Mouse (Mus musculus): ENCODE measurements around the gene Gon7.

The Gon7 gene

GRCm38 (mm10) chr12:102743036-102743588 lies 14.5 kb downstream of the Gon7 start:
- no peak for DNase-seq (ENCODE audit: extremely low read depth, low read depth)

- no peak for DNase-seq (ENCODE audit: extremely low read depth, low read depth)
These were observed 15.5 kb downstream of the Gon7 start for GRCm38 (mm10) chr12:102742056-102742455.

- peak; percentile 25 for DNase-seq (ENCODE audit: extremely low read depth, low read depth)
These were observed 17.3 kb downstream of the Gon7 start for GRCm38 (mm10) chr12:102740285-102740684.

- DNase-seq (ENCODE audit: extremely low read depth, low read depth) = no peak
These were observed 18.5 kb downstream of the Gon7 start for GRCm38 (mm10) chr12:102739096-102739495.

GRCm38 (mm10) chr12:102733381-102733780 lies 24.2 kb downstream of the Gon7 start:
- peak; percentile 52 for DNase-seq (ENCODE audit: extremely low read depth, low read depth)

GRCm38 (mm10) chr12:102730798-102731619 lies 26.6 kb downstream of the Gon7 start:
- no peak for DNase-seq (ENCODE audit: extremely low read depth, low read depth)

GRCm38 (mm10) chr12:102729855-102730797 lies 27.5 kb downstream of the Gon7 start:
- peak; percentile 92 for DNase-seq (ENCODE audit: extremely low read depth, low read depth)

GRCm38 (mm10) chr12:102725761-102726175 lies 31.8 kb downstream of the Gon7 start:
- no peak for DNase-seq (ENCODE audit: extremely low read depth, low read depth)

GRCm38 (mm10) chr12:102725146-102725545 lies 32.5 kb downstream of the Gon7 start:
- no peak for DNase-seq (ENCODE audit: extremely low read depth, low read depth)

- DNase-seq (ENCODE audit: extremely low read depth, low read depth) = no peak
These were observed 33.7 kb downstream of the Gon7 start for GRCm38 (mm10) chr12:102723861-102724260.

- no peak for DNase-seq (ENCODE audit: extremely low read depth, low read depth)
These were observed 34.6 kb downstream of the Gon7 start for GRCm38 (mm10) chr12:102722966-102723365.

GRCm38 (mm10) chr12:102722451-102722850 lies 35.2 kb downstream of the Gon7 start:
- no peak for DNase-seq (ENCODE audit: extremely low read depth, low read depth)

GRCm38 (mm10) chr12:102719552-102720315 lies 37.9 kb downstream of the Gon7 start:
- no peak for DNase-seq (ENCODE audit: extremely low read depth, low read depth)

- DNase-seq (ENCODE audit: extremely low read depth, low read depth) = no peak
These were observed 42.8 kb downstream of the Gon7 start for GRCm38 (mm10) chr12:102714654-102715395.

- no peak for DNase-seq (ENCODE audit: extremely low read depth, low read depth)
These were observed 43.5 kb downstream of the Gon7 start for GRCm38 (mm10) chr12:102714116-102714515.

- DNase-seq (ENCODE audit: extremely low read depth, low read depth) = no peak
These were observed 44.3 kb downstream of the Gon7 start for GRCm38 (mm10) chr12:102713153-102713865.

GRCm38 (mm10) chr12:102710851-102711375 lies 46.7 kb downstream of the Gon7 start:
- DNase-seq (ENCODE audit: extremely low read depth, low read depth) = no peak

GRCm38 (mm10) chr12:102709896-102710295 lies 47.7 kb downstream of the Gon7 start:
- no peak for DNase-seq (ENCODE audit: extremely low read depth, low read depth)

GRCm38 (mm10) chr12:102708220-102708619 lies 49.4 kb downstream of the Gon7 start:
- DNase-seq (ENCODE audit: extremely low read depth, low read depth) = no peak

Measured in MEL-GATA-1-ER (cell line).